Mouse (Mus musculus) CH12.LX (cell line): ENCODE measurements around the gene Boc. TPM values are rescaled to one million over a fixed set of nuclear protein-coding genes. Genes with fewer than 3 reads are reported as not detected.

ENCODE experiments used
- DNase-seq: peaks from one replicate; pipeline ENCODE4 v3.0.0-alpha.2; 2013; ENCODE audit errors: extremely low read depth
- H3K27ac ChIP-seq: 2 replicates; pipeline ENCODE4 v1.5.1; 2012; ENCODE audit warnings: low read depth, mild to moderate bottlenecking, control low read depth, moderate library complexity; ENCODE audit not compliant: insufficient read depth
- H3K27me3 ChIP-seq: replicated peaks from 2 replicates; pipeline ENCODE3; 2012; ENCODE audit warnings: inconsistent platforms
- H3K36me3 ChIP-seq, 2 experiments: replicated peaks in 1 of 2; 2 replicates each; pipeline versions ENCODE3 to v1.6.1; 2012; ENCODE audit warnings: inconsistent platforms in 1 of 2, low read length in 1 of 2, mild to moderate bottlenecking in 1 of 2, mixed read lengths in 1 of 2, moderate library complexity in 1 of 2; ENCODE audit not compliant: control insufficient read depth in 1 of 2, insufficient read depth in 1 of 2
- H3K4me1 ChIP-seq, 2 experiments: 2 replicates each; pipeline ENCODE4 v1.6.1; 2012; ENCODE audit warnings: inconsistent platforms in 1 of 2, moderate library complexity in 1 of 2; ENCODE audit not compliant: insufficient read depth in 2 of 2, control insufficient read depth in 1 of 2
- H3K4me2 ChIP-seq: 2 replicates; pipeline ENCODE4 v1.6.1; 2012; ENCODE audit warnings: low read depth, mild to moderate bottlenecking, control low read depth; ENCODE audit not compliant: poor library complexity, insufficient read depth, severe bottlenecking
- H3K4me3 ChIP-seq, 3 experiments: fragments of 150-350 bp in 1 of 3; sonication (generic) in 1 of 3; replicated peaks in 1 of 3; 2 replicates each; pipeline versions ENCODE3 to v1.5.1; 2011 to 2012; ENCODE audit warnings: low read depth in 2 of 3, low read length in 2 of 3, mild to moderate bottlenecking in 2 of 3, moderate library complexity in 2 of 3, control low read depth in 1 of 3, improper control_type of control experiment in 1 of 3, inconsistent platforms in 1 of 3, mixed read lengths in 1 of 3; ENCODE audit not compliant: poor library complexity in 1 of 3
- H3K79me2 ChIP-seq: replicated peaks from 2 replicates; pipeline ENCODE4 v1.6.1; 2012; ENCODE audit warnings: mild to moderate bottlenecking, moderate library complexity; ENCODE audit not compliant: control insufficient read depth, poor library complexity, insufficient read depth, severe bottlenecking; ENCODE audit errors: extremely low read depth
- H3K9ac ChIP-seq: 2 replicates; pipeline ENCODE4 v1.6.1; 2012; ENCODE audit warnings: low read depth, mild to moderate bottlenecking, control low read depth, moderate library complexity; ENCODE audit not compliant: insufficient read depth
- H3K9me3 ChIP-seq: replicated peaks from 2 replicates; pipeline ENCODE3; 2012; ENCODE audit warnings: low read length, inconsistent platforms, mixed read lengths
- BHLHE40 ChIP-seq: IDR thresholded peaks from 2 replicates; pipeline ENCODE4 v1.6.1; 2011; ENCODE audit warnings: mild to moderate bottlenecking, low read depth, low read length, improper control_type of control experiment
- CHD1 ChIP-seq: IDR thresholded peaks from 2 replicates; pipeline ENCODE4 v1.6.1; 2012; ENCODE audit warnings: low read depth, low read length, improper control_type of control experiment, inconsistent platforms
- CHD2 ChIP-seq: IDR thresholded peaks from 2 replicates; pipeline ENCODE4 v1.6.1; 2011; ENCODE audit warnings: low read length, improper control_type of control experiment
- CTCF ChIP-seq, 2 experiments: IDR thresholded peaks in 1 of 2; conservative IDR thresholded peaks in 1 of 2; 2 replicates each; pipeline ENCODE4 v1.5.1; 2011 to 2012; ENCODE audit warnings: low read depth in 2 of 2, low read length in 2 of 2, improper control_type of control experiment in 1 of 2, inconsistent platforms in 1 of 2, mild to moderate bottlenecking in 1 of 2, moderate library complexity in 1 of 2
- EP300 ChIP-seq: IDR thresholded peaks from 2 replicates; pipeline ENCODE4 v1.6.1; 2011; ENCODE audit warnings: low read length, improper control_type of control experiment
- ETS1 ChIP-seq: conservative IDR thresholded peaks from 2 replicates; pipeline ENCODE4 v1.6.1; 2012; ENCODE audit warnings: low read depth, mild to moderate bottlenecking, inconsistent platforms, low read length, improper control_type of control experiment, moderate library complexity
- JUND ChIP-seq: conservative IDR thresholded peaks from 2 replicates; pipeline ENCODE4 v1.6.1; 2011; ENCODE audit warnings: low read depth, low read length, improper control_type of control experiment
- KAT2A ChIP-seq: IDR thresholded peaks from 2 replicates; pipeline ENCODE4 v1.6.1; 2012; ENCODE audit warnings: low read length, improper control_type of control experiment, inconsistent platforms; ENCODE audit not compliant: insufficient replicate concordance
- MAFK ChIP-seq: IDR thresholded peaks from 2 replicates; pipeline ENCODE4 v1.6.1; 2011; ENCODE audit warnings: low read length, improper control_type of control experiment; ENCODE audit not compliant: insufficient replicate concordance
- MAZ ChIP-seq: IDR thresholded peaks from 2 replicates; pipeline ENCODE4 v1.6.1; 2012; ENCODE audit warnings: low read depth, mild to moderate bottlenecking, inconsistent platforms, low read length, improper control_type of control experiment, moderate library complexity
- MEF2A ChIP-seq: IDR thresholded peaks from 2 replicates; pipeline ENCODE4 v1.6.1; 2014; ENCODE audit warnings: low read depth, mild to moderate bottlenecking, inconsistent platforms, low read length, improper control_type of control experiment, borderline replicate concordance
- MXI1 ChIP-seq: IDR thresholded peaks from 2 replicates; pipeline ENCODE4 v1.6.1; 2011; ENCODE audit warnings: mild to moderate bottlenecking, low read depth, low read length, improper control_type of control experiment
- NELFE ChIP-seq: IDR thresholded peaks from 2 replicates; pipeline ENCODE4 v1.6.1; 2011; ENCODE audit warnings: low read depth, low read length, improper control_type of control experiment
- PAX5 ChIP-seq: IDR thresholded peaks from 2 replicates; pipeline ENCODE4 v1.6.1; 2012; ENCODE audit warnings: low read length, inconsistent platforms, mixed read lengths
- POLR2AphosphoS2 ChIP-seq: IDR thresholded peaks from 2 replicates; pipeline ENCODE4 v1.6.1; 2011; ENCODE audit warnings: low read depth, low read length, improper control_type of control experiment
- RAD21 ChIP-seq: IDR thresholded peaks from 2 replicates; pipeline ENCODE4 v1.6.1; 2011; ENCODE audit warnings: low read depth, mild to moderate bottlenecking, low read length, improper control_type of control experiment, moderate library complexity
- RCOR1 ChIP-seq: conservative IDR thresholded peaks from 2 replicates; pipeline ENCODE4 v1.6.1; 2012; ENCODE audit warnings: low read depth, mild to moderate bottlenecking, inconsistent platforms, low read length, improper control_type of control experiment
- SIN3A ChIP-seq: IDR thresholded peaks from 2 replicates; pipeline ENCODE4 v1.6.1; 2012; ENCODE audit warnings: low read length, improper control_type of control experiment, inconsistent platforms
- SMC3 ChIP-seq: IDR thresholded peaks from 2 replicates; pipeline ENCODE4 v1.6.1; 2011; ENCODE audit warnings: low read depth, low read length, improper control_type of control experiment
- TBP ChIP-seq: conservative IDR thresholded peaks from 2 replicates; pipeline ENCODE4 v1.6.1; 2011; ENCODE audit warnings: low read depth, low read length, improper control_type of control experiment
- TCF12 ChIP-seq: IDR thresholded peaks from 2 replicates; pipeline ENCODE4 v1.6.1; 2014; ENCODE audit warnings: low read depth, mild to moderate bottlenecking, inconsistent platforms, low read length, improper control_type of control experiment
- UBTF ChIP-seq: IDR thresholded peaks from 2 replicates; pipeline ENCODE4 v1.6.1; 2012; ENCODE audit warnings: low read depth, mild to moderate bottlenecking, inconsistent platforms, low read length, improper control_type of control experiment, moderate library complexity
- USF2 ChIP-seq: conservative IDR thresholded peaks from 2 replicates; pipeline ENCODE4 v1.6.1; 2011; ENCODE audit warnings: low read depth, low read length, improper control_type of control experiment
- ZC3H11A ChIP-seq: IDR thresholded peaks from 2 replicates; pipeline ENCODE4 v1.6.1; 2012; ENCODE audit warnings: low read depth, mild to moderate bottlenecking, inconsistent platforms, low read length, improper control_type of control experiment
- ZKSCAN1 ChIP-seq: IDR thresholded peaks from 2 replicates; pipeline ENCODE4 v1.6.1; 2012; ENCODE audit warnings: low read depth, inconsistent platforms, low read length, improper control_type of control experiment, borderline replicate concordance
- ZMIZ1 ChIP-seq: IDR thresholded peaks from 2 replicates; pipeline ENCODE4 v1.6.1; 2012; ENCODE audit warnings: low read depth, mild to moderate bottlenecking, inconsistent platforms, low read length, improper control_type of control experiment
- ZNF384 ChIP-seq: IDR thresholded peaks from 2 replicates; pipeline ENCODE4 v1.6.1; 2012; ENCODE audit warnings: low read depth, low read length, improper control_type of control experiment, inconsistent platforms
- dilution Hi-C: fragments of 300-500 bp; cut with MboI; formaldehyde crosslinking; loops from 2 replicates; pipeline ENCODE4 v1.14.3; 2020; ENCODE audit warnings: low sequenced_read_pairs; ENCODE audit not compliant: extremely low pct_unique_long_range_greater_than_20kb, extremely low pct_ligation_motif_present
- in situ Hi-C: fragments of 300-500 bp; cut with MboI; formaldehyde crosslinking; loops from 3 replicates; pipeline ENCODE4 v1.14.3; 2019; ENCODE audit warnings: low sequenced_read_pairs, low pct_ligation_motif_present, low pct_unique_long_range_greater_than_20kb, mixed read lengths
- polyA plus RNA-seq: library from polyadenylated mRNA; unstranded; fragments of >175 nt; gene quantifications from 2 replicates; pipeline ENCODE4 v1.2.1, GENCODE M21; 2012; ENCODE audit warnings: low read depth; ENCODE audit not compliant: insufficient read length
- total RNA-seq, 2 experiments: library from RNA; depleted of rRNA; stranded (reverse); fragments of 300-350 nt in 1 of 2; fragments of >200 nt in 1 of 2; gene quantifications; 2 replicates each; pipeline ENCODE4 v1.2.3; 2012 to 2014

The Boc gene
- total and polyA plus RNA-seq, 3 experiments, result 0.25 to 1.5 (median 0.67) TPM

GRCm38 (mm10) chr16:44481599-44482593 is 76.8 kb downstream of the Boc start:
- dilution Hi-C loops, result no loop called here
- H3K4me2 ChIP-seq, result no peak overlapping the region

GRCm38 (mm10) chr16:44480616-44481015 is 78.1 kb downstream of the Boc start:
- no peak overlapping the region for H3K4me3 ChIP-seq
- dilution Hi-C loops (no loop called here), in situ Hi-C loops (loop anchor here (10.0 to 25.0 kb wide), 3 partner anchors 154 to 607 kb away; partner anchors contain the start of genes Ccdc80 and Nepro)
- no peaks in the 10 kb centered on the region for H3K36me3 ChIP-seq
- H3K9me3 ChIP-seq, result no peaks in the 10 kb centered on the region
- H3K4me2 ChIP-seq, result no peak overlapping the region
- H3K79me2 ChIP-seq, result no peaks in the 10 kb centered on the region
- H3K9ac ChIP-seq, result no peak overlapping the region
- no peaks in the 10 kb centered on the region for H3K4me1 ChIP-seq
- H3K27ac ChIP-seq, result no peak overlapping the region
- DNase-seq, result peak; percentile 27
- H3K27me3 ChIP-seq, result no peaks in the 10 kb centered on the region
- TF ChIP-seq ZNF384 (peak; percentile 100), CHD2 (no peak), BHLHE40 (no peak), KAT2A (no peak), ZKSCAN1 (no peak), UBTF (peak; percentile 39; the same call in 1 of the 2 replicates), TBP (no peak), JUND (no peak), USF2 (no peak), CHD1 (no peak), RCOR1 (no peak), MEF2A (no peak), SIN3A (no peak), CTCF (conservative IDR thresholded peaks at IDR 0.05 in 1 of 2, IDR thresholded peaks at IDR 0.05 in 1 of 2; ENCODE audit: low read depth in 2 of 2, low read length in 2 of 2) (peak; percentile 30 to 71; a peak in 3 of 4 replicates), RAD21 (peak; percentile 37), POLR2AphosphoS2 (no peak), MAFK (no peak), ZC3H11A (no peak), NELFE (no peak), MAZ (no peak), MXI1 (no peak), EP300 (no peak), PAX5 (no peak), TCF12 (no peak), SMC3 (peak; percentile 71)
- TF ChIP-seq, all 38 proteins: peak for 5

More at GRCm38 (mm10) chr16:44481599-44482593, 76.8 kb downstream of the Boc start:
- H3K9ac ChIP-seq, result no peak overlapping the region
- TF ChIP-seq RCOR1 (no peak), JUND (no peak), MEF2A (no peak), ZKSCAN1 (no peak), BHLHE40 (no peak), TCF12 (no peak), ZMIZ1 (no peak), MAZ (no peak), EP300 (no peak), USF2 (no peak), TBP (no peak), KAT2A (no peak), MXI1 (no peak), ETS1 (no peak)
- H3K4me1 ChIP-seq, result peaks cover 3 to 7% of the 10 kb centered on the region in 2 experiments; a peak in 2 of 4 replicates
- H3K27ac ChIP-seq, result no peak overlapping the region
- peaks cover 0 to 10% of the 10 kb centered on the region in 2 experiments for H3K36me3 ChIP-seq
- no peaks in the 10 kb centered on the region for H3K27me3 ChIP-seq
- in situ Hi-C loops, result loop anchor here (10.0 to 25.0 kb wide), 3 partner anchors 153 to 605 kb away; partner anchors contain the start of genes Ccdc80 and Nepro
- H3K79me2 ChIP-seq, result no peaks in the 10 kb centered on the region
- DNase-seq, result no peak
- H3K9me3 ChIP-seq, result no peaks in the 10 kb centered on the region
- no peak overlapping the region for H3K4me3 ChIP-seq
